Mouse (Mus musculus): Measurements from ENCODE around the gene Nup35.

Gene Nup35

DNA sequence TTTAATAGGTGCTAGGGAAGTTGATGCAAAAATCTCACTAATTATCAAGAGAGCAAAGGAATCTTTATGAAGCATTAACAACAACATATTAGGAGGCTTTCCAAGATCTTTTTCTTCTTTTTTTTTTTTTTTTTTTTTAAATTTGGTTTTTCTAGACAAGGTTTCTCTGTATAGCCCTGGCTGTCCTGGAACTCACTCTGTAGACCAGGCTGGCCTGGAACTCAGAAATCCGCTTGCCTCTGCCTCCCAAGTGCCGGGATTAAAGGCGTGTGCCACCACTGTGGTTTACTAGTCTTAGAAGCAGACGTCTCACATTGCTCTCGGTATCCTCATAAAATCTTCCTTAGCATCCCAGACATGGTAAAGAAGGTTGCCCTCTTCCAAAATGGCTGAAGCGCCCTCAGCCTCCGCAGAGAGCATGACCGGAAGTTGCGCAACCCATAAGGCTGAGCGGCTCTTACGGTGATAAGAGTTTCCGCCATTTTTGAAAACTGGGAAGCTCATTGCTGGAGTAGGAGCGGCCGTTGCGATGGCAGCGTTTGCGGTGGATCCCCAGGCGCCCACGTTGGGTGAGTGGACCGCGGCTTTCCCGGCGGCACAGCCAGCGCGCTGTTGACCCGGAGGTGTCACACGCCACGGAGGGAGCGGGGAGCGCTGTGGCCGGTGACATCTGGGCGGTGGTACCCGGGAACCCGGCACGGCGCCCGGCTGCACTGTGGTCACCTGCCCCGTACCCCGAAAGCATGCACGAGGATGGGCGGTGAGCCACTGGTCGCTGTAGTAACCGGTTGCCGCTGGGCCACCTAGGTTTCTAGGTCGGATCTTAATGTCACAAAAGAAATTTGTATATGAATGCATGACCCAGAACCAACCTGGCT lies 21.6 kb downstream of the Nup35 start:
- DNase-seq (ENCODE audit: low spot score): peak; percentile 93

DNA sequence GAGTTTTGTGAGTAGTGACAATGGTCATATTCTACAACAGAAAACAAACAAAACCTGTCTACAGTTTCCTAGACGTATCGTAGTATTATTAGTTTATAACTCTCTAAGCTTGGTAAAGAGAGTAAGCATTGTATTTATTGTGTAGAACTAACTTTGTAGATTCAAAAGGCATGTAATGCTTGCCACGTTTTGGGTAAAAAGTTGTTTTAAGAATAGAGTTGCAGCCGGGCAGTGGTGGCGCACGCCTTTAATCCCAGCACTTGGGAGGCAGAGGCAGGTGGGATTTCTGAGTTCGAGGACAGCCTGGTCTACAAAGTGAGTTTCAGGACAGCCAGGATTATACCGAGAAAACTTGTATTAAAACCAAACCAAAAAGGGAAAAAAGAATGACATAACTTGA lies 22.4 kb downstream of the Nup35 start:
- DNase-seq (ENCODE audit: low spot score): no peak

DNA sequence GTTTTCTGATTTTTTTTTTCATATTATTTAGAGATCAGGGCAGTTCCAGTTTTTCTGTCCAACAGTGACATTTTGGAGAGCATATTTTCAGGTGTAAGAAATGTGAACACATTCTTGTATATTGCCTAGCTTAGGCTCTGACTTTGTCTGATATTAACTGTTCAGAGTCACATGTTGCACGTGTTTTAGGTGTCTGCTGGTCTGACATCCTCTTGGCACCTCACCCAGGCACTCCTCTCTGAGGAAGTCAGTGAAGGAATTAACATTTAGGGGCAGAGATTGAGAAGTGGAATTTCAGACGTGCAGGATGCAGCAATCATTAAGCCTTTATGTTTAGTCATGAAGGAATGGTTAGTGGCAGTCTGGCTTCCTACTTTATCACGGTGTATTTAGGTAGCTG lies 22.8 kb downstream of the Nup35 start:
- no peak for DNase-seq (ENCODE audit: low spot score)

DNA sequence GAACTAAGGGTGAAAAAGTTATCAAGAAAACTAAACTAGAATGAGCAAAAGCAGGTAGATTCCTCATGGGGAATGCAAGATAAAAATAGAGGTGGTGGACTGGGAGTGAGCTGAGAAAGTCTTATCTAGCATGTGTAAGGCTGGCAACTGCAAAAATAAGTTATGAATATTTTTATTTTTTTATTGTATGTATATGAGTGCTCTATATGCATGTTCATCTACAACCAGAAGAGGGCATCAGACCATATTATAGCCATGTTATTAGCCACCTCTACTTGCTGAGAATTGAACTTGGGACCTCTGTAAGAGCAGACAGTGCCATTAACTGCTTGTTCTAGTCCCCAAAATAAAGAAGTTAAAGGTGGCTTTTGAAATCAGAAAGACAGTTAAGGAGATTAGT lies 44.4 kb downstream of the Nup35 start:
- no peak for DNase-seq (ENCODE audit: low spot score)

DNA sequence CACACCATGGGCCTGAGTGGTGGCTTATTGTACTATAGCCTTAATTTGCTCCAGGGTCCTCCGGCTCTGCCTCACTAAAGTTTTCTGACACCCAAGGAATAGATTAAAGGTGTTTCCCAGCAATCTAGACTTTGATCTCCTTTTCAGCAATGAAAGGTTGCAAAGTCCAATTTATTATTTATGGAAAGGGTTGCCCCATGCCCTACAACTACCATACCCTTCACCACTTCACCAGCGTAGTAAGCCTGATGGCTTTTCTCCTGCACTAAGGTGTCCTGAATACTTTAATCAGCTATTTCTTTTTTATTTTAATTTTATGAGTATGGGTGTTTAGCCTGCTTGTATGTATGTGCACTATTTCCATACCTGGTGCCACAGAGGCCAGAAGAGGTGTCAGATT lies 45.6 kb downstream of the Nup35 start:
- DNase-seq (ENCODE audit: low spot score): no peak

DNA sequence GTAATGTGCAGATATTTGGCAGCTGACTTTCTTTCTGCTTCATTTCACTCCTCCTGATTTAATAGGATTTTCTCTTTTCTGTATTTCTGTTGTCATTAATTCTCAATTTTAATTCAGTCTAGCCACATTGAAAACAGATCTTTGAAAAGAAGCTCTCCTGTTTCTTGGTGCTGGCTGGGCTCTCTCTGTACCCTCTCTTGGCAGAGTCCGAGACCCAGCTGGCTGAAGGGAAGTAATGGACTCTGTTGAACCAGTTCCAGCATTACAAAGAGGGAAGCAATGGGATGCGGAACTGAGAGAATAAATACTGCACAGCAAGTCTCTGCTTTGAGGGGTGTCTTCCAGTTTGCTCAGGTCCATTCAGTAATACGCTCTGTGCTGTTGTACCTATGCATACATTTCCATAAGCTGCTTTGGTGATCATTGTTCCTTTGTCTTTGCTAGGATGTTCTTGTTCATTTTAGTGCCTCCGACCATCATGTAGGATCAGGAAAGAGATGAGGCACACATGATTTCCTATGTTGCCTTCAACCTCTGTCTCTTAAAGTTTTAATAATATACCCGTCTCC lies 50.4 kb downstream of the Nup35 start:
- no peak for DNase-seq (ENCODE audit: low spot score)

DNA sequence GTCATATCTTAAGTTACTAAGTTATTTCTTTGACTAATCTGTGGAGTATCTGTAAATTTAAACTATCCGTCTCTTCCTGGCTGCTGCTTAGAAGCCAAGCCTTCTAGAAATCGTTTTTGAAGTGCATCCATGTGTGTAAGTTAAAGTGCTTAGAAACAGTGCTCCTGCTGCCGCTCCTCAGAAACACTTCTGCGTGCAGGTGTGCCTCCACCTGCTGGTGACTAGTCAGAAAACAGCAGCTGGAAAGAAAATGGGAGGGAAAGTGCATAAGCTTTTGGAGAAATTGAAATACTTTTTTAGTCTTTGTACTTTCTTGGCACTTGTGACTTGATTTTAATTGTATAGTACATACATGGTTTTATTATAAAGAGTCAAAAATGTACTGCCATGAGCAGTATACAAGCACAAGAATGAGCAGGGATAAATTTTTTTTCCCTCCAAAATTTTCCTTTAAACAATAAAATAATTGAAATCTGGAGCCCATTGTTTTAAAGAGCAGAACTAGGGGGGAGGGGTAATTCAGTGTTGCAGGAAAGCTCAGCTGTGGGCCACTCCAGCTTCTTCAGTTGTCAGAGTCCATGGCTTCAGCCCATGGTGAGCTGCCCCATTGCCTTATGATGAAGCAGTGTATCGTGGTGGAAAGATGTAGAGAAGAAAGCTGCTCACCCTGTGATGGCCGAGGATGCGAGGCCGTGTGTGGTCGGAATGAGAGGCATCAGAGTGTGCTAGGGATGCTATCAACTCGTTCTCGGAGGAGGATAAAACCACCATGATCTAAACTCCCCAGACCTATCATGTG lies 53.0 kb downstream of the Nup35 start:
- DNase-seq (ENCODE audit: low spot score): peak; percentile 7

DNA sequence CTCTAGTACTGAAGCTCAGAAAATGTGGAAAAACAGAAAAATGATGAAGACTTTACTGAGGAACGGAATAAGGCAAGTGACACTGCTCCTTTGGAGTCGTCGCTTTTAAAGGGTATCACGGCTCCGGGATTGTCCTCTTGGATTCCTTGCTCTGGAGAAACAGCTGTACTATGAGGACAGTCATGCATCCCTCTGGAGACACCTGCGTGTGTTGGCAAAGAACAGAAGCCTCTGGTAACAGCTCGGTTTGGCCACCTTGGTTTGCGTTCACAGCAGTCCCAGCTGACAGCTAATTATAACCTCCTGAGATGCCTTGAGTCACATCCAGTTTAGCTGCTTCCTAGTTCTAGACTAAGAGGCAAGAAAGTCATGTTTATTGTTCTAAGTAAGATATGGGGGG lies 61.8 kb downstream of the Nup35 start:
- DNase-seq (ENCODE audit: low spot score): no peak

DNA sequence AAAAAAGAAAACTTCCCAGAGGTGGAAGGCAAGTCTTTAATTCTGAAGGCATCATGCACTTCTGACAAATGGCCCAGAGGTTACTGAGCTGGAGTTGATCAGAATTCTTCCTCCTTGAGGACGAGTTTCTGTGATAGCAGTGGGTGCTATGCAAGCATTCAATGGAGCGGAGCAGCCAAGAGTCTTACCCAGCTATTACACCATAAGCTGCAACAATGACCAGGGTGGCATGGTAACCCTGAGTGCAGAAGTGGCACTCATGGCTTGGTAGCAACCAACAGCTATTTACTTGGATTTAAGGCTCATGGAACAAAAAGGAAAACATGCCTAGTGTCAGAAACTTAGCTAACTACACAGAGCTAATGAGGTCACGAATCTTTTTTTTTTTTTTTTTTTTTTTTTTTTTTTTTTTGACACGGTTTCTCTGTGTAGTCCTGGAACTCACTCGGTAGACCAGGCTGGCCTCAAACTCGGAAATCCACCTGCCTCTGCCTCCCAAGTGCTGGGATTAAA lies 66.7 kb downstream of the Nup35 start:
- DNase-seq (ENCODE audit: low spot score): no peak

DNA sequence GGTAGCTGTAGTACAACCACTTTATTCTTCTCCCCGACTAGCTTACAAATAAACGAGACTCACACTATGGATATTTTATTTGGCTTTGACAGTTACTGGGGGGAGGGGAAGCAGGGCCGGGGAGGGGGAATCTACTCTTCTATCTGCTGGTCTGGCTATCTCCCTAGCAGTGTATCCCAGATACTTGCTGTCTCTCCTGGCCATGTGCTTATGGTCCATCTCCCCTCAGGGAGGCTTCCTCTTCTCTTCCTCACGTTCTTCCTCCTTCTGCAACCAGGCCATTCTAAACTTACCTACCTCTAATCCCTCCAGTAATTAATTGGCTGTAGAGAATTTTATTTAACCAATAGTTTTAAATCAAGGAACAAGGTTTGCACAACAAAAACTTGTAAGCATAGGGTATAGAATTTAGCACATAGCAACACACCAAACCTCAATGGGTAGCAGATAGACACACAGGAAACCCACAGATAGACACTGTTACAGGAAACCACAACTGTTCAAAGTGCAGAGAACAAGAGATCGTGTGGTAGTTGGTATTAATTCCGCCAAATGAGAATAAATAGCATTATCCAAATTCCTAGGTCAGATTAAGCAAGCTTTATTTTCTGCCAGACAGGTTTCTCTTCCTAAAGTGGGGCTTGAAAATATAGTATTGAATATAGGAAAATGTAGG lies 67.5 kb downstream of the Nup35 start:
- DNase-seq (ENCODE audit: low spot score): no peak

DNA sequence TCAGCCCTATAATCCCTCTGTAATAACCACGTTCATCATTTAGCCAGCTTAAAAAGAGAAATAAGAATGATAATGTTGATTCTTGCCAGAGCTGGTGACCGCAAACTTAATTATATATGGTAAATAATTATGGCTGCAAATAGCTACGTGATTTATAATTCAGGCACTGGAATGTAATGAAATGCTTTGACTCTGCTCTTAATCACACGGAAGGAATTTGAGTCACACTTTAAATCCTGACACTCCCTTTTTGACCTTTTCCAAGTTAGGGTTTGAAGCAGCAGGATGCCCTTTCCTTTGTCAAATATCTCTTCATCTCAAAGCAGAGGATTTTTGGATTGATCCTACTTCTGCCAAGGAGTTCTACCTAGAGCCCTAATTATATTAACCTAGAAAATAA lies 71.2 kb downstream of the Nup35 start:
- DNase-seq (ENCODE audit: low spot score): no peak

DNA sequence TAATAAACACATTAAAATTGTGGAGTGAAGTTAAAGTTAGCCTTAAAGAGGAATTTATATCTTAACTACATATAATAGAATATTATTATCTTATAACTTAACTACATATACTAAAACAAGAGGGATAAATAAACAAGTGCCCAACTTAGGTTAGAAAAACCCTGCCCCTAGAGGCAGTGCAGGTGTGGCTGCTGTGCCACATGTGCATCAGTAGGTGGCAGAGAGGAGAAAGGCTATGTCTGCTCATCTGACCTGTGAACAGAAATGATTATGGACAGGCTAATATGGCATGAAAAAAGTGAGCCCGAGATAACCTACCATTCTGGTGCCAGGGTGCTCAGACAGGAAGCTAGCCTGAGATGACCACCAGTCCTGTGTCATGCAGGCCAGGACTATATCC lies 90.4 kb downstream of the Nup35 start:
- DNase-seq (ENCODE audit: low spot score): no peak
